Mouse (Mus musculus): ENCODE data around the gene Tesc.

DNA sequence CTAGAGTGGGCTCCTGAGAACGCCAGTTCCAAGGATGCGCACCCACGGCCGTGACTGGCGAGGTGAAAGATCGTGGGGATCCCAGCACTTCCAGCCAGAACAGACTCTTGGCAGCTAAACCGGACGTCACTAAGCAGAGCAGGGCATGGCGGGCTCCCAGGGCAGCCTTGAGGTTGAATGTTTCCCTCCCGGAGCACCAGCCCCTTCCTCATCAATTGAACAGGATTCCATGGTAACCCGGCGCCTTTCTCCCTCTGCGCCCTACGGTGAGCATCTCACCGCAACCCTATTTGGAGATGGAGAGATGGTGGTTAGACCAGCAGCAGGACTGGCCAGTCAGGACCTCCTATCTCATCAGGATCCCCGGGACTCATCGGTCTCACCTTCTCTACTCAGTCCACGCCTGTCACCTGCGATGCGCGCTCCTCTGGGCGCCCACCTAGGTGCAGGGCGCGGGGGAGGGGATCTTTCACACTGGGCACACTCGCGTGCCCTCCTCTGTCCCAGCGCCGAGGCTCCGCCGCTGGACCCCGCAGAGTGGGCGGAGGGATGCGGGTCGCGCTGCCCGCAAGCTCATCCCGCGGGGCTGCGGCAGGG is 344 bp upstream of the Tesc start:
- TF ChIP-seq CTCF (IDR thresholded peaks at IDR 0.05; ENCODE audit: insufficient read depth, low read depth, low read length) (no peak), POLR2A (IDR thresholded peaks at IDR 0.05; ENCODE audit: insufficient read depth, low read depth, low read length) (no peak)

Data from olfactory bulb, adult 2 months (tissue).